Mouse (Mus musculus): ENCODE data around the gene Wdfy4.

- no peak for TF ChIP-seq CTCF (IDR thresholded peaks at IDR 0.05; ENCODE audit: extremely low read depth, insufficient read depth, low read length)
- no peak for TF ChIP-seq POLR2A (IDR thresholded peaks at IDR 0.05; ENCODE audit: extremely low read depth, insufficient read depth, low read length)
Measured at GRCm38 (mm10) chr14:33210806-33211205, 25.5 kb upstream of the Wdfy4 start.

All from cortical plate, adult 2 months (tissue).